Mouse (Mus musculus) kidney, postnatal 0 days (tissue): Measurements from ENCODE around the gene Dapl1. TPM values are rescaled to one million over a fixed set of nuclear protein-coding genes. Genes with fewer than 3 reads are reported as not detected.

Experiments used
- ATAC-seq: fragments of 200-750 bp; cut with Nextera tagmentation; replicated peaks from 2 replicates; pipeline ENCODE4 v1.8.0; 2017; ENCODE audit warnings: low read depth, moderate number of reproducible peaks, moderate TSS enrichment, moderate library complexity; ENCODE audit not compliant: low FRiP score
- DNase-seq: peaks from one replicate; pipeline ENCODE4 v3.0.0-alpha.2; 2016; ENCODE audit warnings: low spot score
- H3K27ac ChIP-seq: fragments of 300-500 bp; sonication (generic); 2 replicates; pipeline ENCODE4 v1.5.1; 2014; ENCODE audit warnings: mild to moderate bottlenecking
- H3K27me3 ChIP-seq: fragments of 300-500 bp; sonication (generic); 2 replicates; pipeline ENCODE4 v1.6.1; 2014; ENCODE audit warnings: low read length, mixed read lengths; ENCODE audit not compliant: insufficient read depth
- H3K36me3 ChIP-seq: fragments of 300-500 bp; sonication (generic); 2 replicates; pipeline ENCODE4 v1.6.1; 2014; ENCODE audit warnings: low read length, mixed read lengths; ENCODE audit not compliant: insufficient read depth
- H3K4me1 ChIP-seq: fragments of 300-500 bp; sonication (generic); replicated peaks from 2 replicates; pipeline ENCODE4 v1.6.1; 2014; ENCODE audit warnings: antibody characterized with exemption, low read length, mixed read lengths; ENCODE audit not compliant: insufficient read depth
- H3K4me2 ChIP-seq: fragments of 300-500 bp; sonication (generic); 2 replicates; pipeline ENCODE4 v1.6.1; 2014; ENCODE audit warnings: mild to moderate bottlenecking, low read length, moderate library complexity, mixed read lengths
- H3K4me3 ChIP-seq: fragments of 300-500 bp; sonication (generic); replicated peaks from 2 replicates; pipeline ENCODE4 v1.5.1; 2014; ENCODE audit warnings: low read depth, low read length
- H3K9ac ChIP-seq: fragments of 300-500 bp; sonication (generic); 2 replicates; pipeline ENCODE4 v1.6.1; 2014; ENCODE audit warnings: low read depth, low read length
- H3K9me3 ChIP-seq: fragments of 300-500 bp; sonication (generic); replicated peaks from 2 replicates; pipeline ENCODE4 v1.6.1; 2016; ENCODE audit warnings: low read length, inconsistent platforms, mixed read lengths
- CTCF ChIP-seq: IDR thresholded peaks from 2 replicates; pipeline ENCODE4 v1.5.1; 2016; ENCODE audit warnings: antibody characterized with exemption, low read depth, mild to moderate bottlenecking, moderate library complexity
- WGBS: fragments of 180-500 bp; shearing (Covaris S2); extraction: QIAGEN DNeasy Blood & Tissue Kit; methylation state at CpG from one replicate; pipeline ENCODE4 v1.1.7; 2014; 5-methylcytosine and 5-hydroxymethylcytosine counted together
- polyA plus RNA-seq: library from polyadenylated mRNA; unstranded; fragments of >200 nt; fragmentation: Nextera tagmentation; extraction: Ambion mirVana; gene quantifications from 2 replicates; pipeline ENCODE4 v1.2.1, GENCODE M21; 2015

Gene Dapl1
- polyA plus RNA-seq, 1 experiment from 2014 or later: 13.0 TPM

DNA sequence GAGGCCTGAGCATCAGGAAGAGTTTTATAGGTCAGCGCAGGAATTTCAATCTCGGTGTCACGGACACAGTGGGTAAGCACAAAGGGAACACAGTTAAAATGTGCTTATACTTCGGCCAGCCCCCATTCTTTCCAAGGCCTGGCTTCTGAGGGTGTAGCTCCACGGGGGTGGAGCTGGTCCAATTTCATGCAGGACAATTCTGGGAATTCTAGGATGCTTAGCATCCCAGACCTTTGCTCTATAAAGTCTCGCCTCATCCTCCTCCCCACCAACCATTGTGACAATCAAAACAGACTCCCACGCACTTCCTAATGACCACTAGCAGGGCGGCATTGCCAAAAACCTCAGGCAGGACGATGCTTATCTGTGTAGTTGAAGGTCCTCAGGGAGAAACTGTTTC, 42.4 kb downstream of the Dapl1 start:
- peak; percentile 83 for DNase-seq
- no peak overlapping the region; the same call in 1 of the 2 replicates for H3K27ac ChIP-seq

GRCm38 (mm10) chr2:59529574-59530080, 45.2 kb downstream of the Dapl1 start:
- Histone ChIP-seq H3K4me3 (no peak overlapping the region), H3K27me3 (no peaks in the 10 kb centered on the region), H3K9ac (no peak overlapping the region), H3K27ac (peak overlapping the region; percentile 19; the same call in 1 of the 2 replicates), H3K36me3 (no peaks in the 10 kb centered on the region), H3K9me3 (no peaks in the 10 kb centered on the region), H3K4me2 (no peak overlapping the region), H3K4me1 (no peaks in the 10 kb centered on the region; the same call in 1 of the 2 replicates)
- WGBS: 41% methylated on average over 17 of the region's 17 CpGs
- ATAC-seq (peak; percentile 59), DNase-seq (no peak)
- no peak for TF ChIP-seq CTCF

More for the DNA sequence above, 42.4 kb downstream of the Dapl1 start:
- Histone ChIP-seq H3K36me3 (no peaks in the 10 kb centered on the region), H3K27me3 (no peaks in the 10 kb centered on the region), H3K4me3 (no peak overlapping the region), H3K4me2 (no peak overlapping the region), H3K9ac (no peak overlapping the region), H3K9me3 (no peaks in the 10 kb centered on the region), H3K4me1 (0 out of 2 replicates have a peak, but pooled peaks cover 4% of the 10 kb centered on the region)
- WGBS: 25% methylated on average over 9 of the region's 9 CpGs
- TF ChIP-seq CTCF: no peak
- peak; percentile 64 for ATAC-seq

DNA sequence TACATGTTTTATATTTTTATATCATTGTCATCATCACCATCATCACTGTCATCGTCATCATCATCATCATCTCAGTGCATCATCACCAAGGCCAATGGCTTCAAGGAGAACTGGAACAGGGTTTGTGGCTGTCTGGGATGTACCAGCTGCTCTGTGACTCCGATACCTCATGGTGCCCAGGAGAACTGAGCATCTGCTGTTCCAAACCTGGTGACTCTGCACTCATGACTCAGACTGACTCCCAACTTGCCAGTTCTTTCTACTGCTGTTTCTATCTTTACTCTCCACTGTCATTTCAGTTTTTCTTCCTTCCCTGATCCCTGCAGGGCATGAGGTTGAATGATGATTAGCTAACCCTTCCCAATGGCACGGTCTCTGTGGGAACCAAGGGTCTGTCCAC, 46.4 kb downstream of the Dapl1 start:
- H3K9me3 ChIP-seq: no peaks in the 10 kb centered on the region
- no peak overlapping the region for H3K4me3 ChIP-seq
- ATAC-seq (no peak), DNase-seq (no peak)
- no peak for TF ChIP-seq CTCF
- H3K4me1 ChIP-seq: no peaks in the 10 kb centered on the region; the same call in 1 of the 2 replicates
- no peak overlapping the region for H3K9ac ChIP-seq
- no peaks in the 10 kb centered on the region for H3K27me3 ChIP-seq
- H3K27ac ChIP-seq: no peak overlapping the region
- WGBS: 86% methylated on average over 3 of the region's 3 CpGs
- no peaks in the 10 kb centered on the region for H3K36me3 ChIP-seq
- no peak overlapping the region for H3K4me2 ChIP-seq

DNA sequence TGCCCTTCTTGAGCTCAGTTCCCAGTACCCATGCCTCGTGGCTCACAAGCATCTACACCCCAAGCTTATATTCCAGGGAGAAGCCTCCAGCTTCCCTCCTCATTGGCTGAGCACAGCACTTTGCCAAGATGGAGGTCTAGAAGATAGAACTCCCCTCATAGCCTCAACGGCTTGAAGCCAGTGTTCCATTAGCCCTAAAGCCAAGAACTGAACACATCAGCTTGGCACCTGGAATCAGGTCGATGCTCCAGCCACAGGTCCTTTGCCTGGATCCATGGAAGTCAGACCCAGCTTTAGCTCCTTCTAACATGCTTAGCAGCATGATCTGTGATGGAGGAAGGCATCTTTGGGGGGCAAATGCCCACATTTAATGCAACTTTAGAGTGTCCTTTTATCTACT, 48.5 kb downstream of the Dapl1 start:
- H3K4me2 ChIP-seq: no peak overlapping the region
- ATAC-seq (no peak), DNase-seq (no peak)
- no peak overlapping the region for H3K27ac ChIP-seq
- no peaks in the 10 kb centered on the region; the same call in 1 of the 2 replicates for H3K4me1 ChIP-seq
- no peaks in the 10 kb centered on the region for H3K27me3 ChIP-seq
- H3K36me3 ChIP-seq: no peaks in the 10 kb centered on the region
- WGBS: 83% methylated on average over 3 of the region's 3 CpGs
- no peak overlapping the region for H3K4me3 ChIP-seq
- TF ChIP-seq CTCF: no peak
- no peak overlapping the region for H3K9ac ChIP-seq
- H3K9me3 ChIP-seq: no peaks in the 10 kb centered on the region

DNA sequence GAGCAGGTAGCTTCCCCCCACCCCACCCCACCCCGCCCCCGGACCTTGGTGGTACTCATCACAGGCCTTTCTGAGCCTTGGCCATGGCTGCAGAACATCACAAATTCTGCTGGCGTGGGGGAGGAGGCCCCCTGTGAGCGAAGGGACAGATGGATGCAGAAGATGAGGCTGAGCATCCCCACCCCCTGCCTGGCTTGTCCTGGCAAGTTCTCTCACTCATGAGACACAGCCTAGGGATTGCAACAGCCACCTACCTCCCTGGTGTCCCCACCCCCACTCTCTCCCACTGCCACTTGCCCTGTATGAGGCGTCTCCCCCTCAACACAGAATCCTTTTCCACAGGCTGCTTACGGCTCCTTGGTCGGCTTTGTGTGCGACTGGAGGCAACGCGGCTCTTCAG, 49.1 kb downstream of the Dapl1 start:
- ATAC-seq (0 out of 2 replicates have a peak, but pooled peaks have one; percentile 27), DNase-seq (no peak)
- no peaks in the 10 kb centered on the region; the same call in 1 of the 2 replicates for H3K4me1 ChIP-seq
- H3K4me3 ChIP-seq: no peak overlapping the region
- WGBS: 77% methylated on average over 10 of the region's 10 CpGs
- no peaks in the 10 kb centered on the region for H3K9me3 ChIP-seq
- H3K27ac ChIP-seq: no peak overlapping the region
- no peak for TF ChIP-seq CTCF
- no peaks in the 10 kb centered on the region for H3K27me3 ChIP-seq
- no peaks in the 10 kb centered on the region for H3K36me3 ChIP-seq
- H3K9ac ChIP-seq: no peak overlapping the region
- no peak overlapping the region for H3K4me2 ChIP-seq

DNA sequence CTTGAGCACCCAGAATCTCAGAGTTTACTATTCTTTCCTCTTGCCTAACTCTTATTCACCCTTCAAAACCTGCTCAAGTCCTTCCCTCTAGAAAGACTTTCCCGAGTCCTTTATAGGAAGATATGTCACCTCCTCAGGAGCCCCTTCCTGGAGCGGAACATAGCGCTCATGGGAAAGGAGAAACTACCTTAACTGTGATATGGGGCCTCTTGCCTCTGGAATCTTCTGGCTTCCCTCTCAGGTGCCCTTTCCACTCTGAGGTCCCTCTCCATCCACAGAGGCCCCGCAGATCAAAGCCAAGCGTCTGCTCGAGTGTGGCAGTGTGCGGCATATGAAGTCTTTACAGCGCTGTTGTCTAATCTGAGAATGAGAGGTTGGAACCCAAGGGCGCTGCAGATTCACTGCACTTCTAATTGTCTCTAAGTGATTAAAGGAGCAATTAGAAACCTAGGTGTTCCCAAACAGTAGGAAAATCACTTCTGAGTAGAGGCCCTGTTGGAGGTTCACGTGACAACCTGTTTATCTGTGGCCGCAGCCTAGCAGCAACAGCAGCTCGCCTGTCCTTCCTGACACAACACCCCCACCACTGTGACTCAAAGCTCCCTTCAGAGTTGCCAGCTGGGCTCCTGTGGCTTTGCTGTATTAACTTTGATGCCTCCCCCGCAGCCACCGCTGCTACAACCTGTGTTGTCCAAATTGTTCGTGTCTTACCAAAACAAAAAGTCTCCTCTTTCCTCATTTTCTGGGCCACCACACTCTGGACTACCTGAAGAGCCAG, 49.7 kb downstream of the Dapl1 start:
- DNase-seq: no peak
- no peak overlapping the region for H3K4me3 ChIP-seq
- no peaks in the 10 kb centered on the region for H3K9me3 ChIP-seq
- no peak overlapping the region for H3K9ac ChIP-seq
- 0 out of 2 replicates have a peak, but pooled peaks have one; percentile 14 for ATAC-seq
- H3K27me3 ChIP-seq: no peaks in the 10 kb centered on the region
- no peak for TF ChIP-seq CTCF
- H3K4me1 ChIP-seq: no peaks in the 10 kb centered on the region; the same call in 1 of the 2 replicates
- H3K4me2 ChIP-seq: no peak overlapping the region
- WGBS: 58% methylated on average over 15 of the region's 15 CpGs
- no peak overlapping the region for H3K27ac ChIP-seq
- no peaks in the 10 kb centered on the region for H3K36me3 ChIP-seq
